Mouse (Mus musculus): Measurements from ENCODE around the gene Ap1ar. TPM values are rescaled to one million over a fixed set of nuclear protein-coding genes. Genes with fewer than 3 reads are reported as not detected.

The Ap1ar gene
- total RNA-seq (2021), result 10 to 100 TPM; 19.1 to 19.8 TPM
- long read RNA-seq, experiment 1, partial matches to known transcripts, result 0 of 5 reads
- long read RNA-seq, experiment 1, other reads (novel, unspliced or antisense), result 0 of 5 reads
- long read RNA-seq, experiment 2, transcript Ap1ar-201 (10 exons, 2,662 nt), result major isoform, 7 of 12 reads
- long read RNA-seq, experiment 2, partial matches to known transcripts, result 1 of 12 reads
- long read RNA-seq, experiment 2, other reads (novel, unspliced or antisense), result 2 of 12 reads

GRCm38 (mm10) chr3:127837154-127837865 is at the start of gene Ap1ar:
Gene Ap1ar, minus strand, starts transcription at chr3:127837523.
- DNase-seq, result peak; percentile 95

GRCm38 (mm10) chr3:127881684-127882083 is 44.4 kb upstream of the Ap1ar start:
- DNase-seq, result no peak

- no peak for DNase-seq
These were observed 42.6 kb upstream of the Ap1ar start for GRCm38 (mm10) chr3:127879968-127880367.

GRCm38 (mm10) chr3:127875509-127875908 is 38.2 kb upstream of the Ap1ar start:
- no peak for DNase-seq

GRCm38 (mm10) chr3:127875059-127875458 is 37.7 kb upstream of the Ap1ar start:
- no peak for DNase-seq

- DNase-seq, result no peak
These were observed 37.0 kb upstream of the Ap1ar start for GRCm38 (mm10) chr3:127874254-127874883.

GRCm38 (mm10) chr3:127871575-127871974 is 34.3 kb upstream of the Ap1ar start:
- no peak for DNase-seq

GRCm38 (mm10) chr3:127868880-127869279 is 31.6 kb upstream of the Ap1ar start:
- no peak for DNase-seq

GRCm38 (mm10) chr3:127868046-127868758 is 30.9 kb upstream of the Ap1ar start:
- DNase-seq, result no peak

GRCm38 (mm10) chr3:127864242-127864641 is 26.9 kb upstream of the Ap1ar start:
- no peak for DNase-seq

GRCm38 (mm10) chr3:127863571-127863970 is 26.2 kb upstream of the Ap1ar start:
- DNase-seq, result no peak

GRCm38 (mm10) chr3:127862479-127862878 is 25.2 kb upstream of the Ap1ar start:
- DNase-seq, result no peak

GRCm38 (mm10) chr3:127861340-127861739 is 24.0 kb upstream of the Ap1ar start:
- DNase-seq, result no peak

- peak; percentile 19 for DNase-seq
These were observed 16.3 kb upstream of the Ap1ar start for GRCm38 (mm10) chr3:127853431-127854206.

GRCm38 (mm10) chr3:127852722-127853121 is 15.4 kb upstream of the Ap1ar start:
- DNase-seq, result no peak

- DNase-seq, result no peak
These were observed 13.7 kb upstream of the Ap1ar start for GRCm38 (mm10) chr3:127850776-127851646.

- no peak for DNase-seq
These were observed 12.6 kb upstream of the Ap1ar start for GRCm38 (mm10) chr3:127849922-127850321.

- no peak for DNase-seq
These were observed 10.9 kb upstream of the Ap1ar start for GRCm38 (mm10) chr3:127848088-127848808.

GRCm38 (mm10) chr3:127843941-127844327 is 6.6 kb upstream of the Ap1ar start:
- no peak for DNase-seq

GRCm38 (mm10) chr3:127843324-127843940 is 6.1 kb upstream of the Ap1ar start:
- DNase-seq, result no peak
